Mouse (Mus musculus) gastrocnemius, adult 8-10 months (tissue): ENCODE data around the gene Sik2. TPM values are rescaled to one million over a fixed set of nuclear protein-coding genes. Genes with fewer than 3 reads are reported as not detected.

Source experiments
- DNase-seq, 2 experiments: peaks; one replicate each; pipeline ENCODE4 v3.0.0; 2022; ENCODE audit warnings: low spot score in 2 of 2
- total RNA-seq, 4 experiments: library from RNA; stranded (reverse); gene quantifications; 2 replicates each; pipeline ENCODE4 v1.2.4; 2022

The Sik2 gene
- total RNA-seq, 4 experiments from 2014 or later = 23.9 to 29.8 (median 27.2) TPM

DNA sequence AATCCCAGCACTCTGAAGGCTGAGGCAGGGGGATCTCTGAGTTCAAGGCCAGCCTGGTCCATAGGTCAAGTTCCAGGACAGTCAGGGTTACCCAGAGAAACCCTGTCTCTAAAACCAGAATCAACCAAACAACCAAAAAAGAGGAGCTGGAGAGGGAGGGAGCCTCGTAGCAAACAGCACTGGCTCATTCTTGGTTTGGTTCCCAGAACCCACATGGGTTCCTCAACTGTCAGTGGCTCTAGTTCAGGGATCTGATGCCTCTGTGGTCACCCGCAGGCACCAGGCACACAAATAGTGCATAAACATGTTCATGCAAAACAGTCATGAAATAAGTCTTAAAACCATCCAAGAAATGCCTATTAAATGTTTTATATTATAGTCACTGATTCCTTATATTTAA is 140.7 kb downstream of the Sik2 start:
- DNase-seq = no peak

DNA sequence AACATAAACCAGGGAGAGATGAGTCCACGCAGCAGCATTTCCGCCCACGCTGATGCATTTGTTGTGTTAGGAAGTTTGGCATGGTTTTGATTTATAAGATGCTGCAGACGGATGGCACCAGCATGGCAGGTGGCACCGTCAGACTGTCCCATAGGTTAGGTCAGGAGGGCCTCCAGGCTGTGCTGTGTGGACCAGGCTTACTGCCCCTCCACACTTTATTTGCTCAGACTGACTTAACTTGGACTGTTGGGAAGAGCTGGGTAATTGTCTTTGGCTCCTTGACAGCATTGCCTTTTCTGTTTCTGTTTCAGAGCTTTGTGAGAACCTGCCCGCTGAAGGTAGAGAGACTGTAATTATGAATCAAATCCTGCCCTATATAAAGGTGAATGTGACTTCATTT is 141.9 kb downstream of the Sik2 start:
- no peak for DNase-seq

DNA sequence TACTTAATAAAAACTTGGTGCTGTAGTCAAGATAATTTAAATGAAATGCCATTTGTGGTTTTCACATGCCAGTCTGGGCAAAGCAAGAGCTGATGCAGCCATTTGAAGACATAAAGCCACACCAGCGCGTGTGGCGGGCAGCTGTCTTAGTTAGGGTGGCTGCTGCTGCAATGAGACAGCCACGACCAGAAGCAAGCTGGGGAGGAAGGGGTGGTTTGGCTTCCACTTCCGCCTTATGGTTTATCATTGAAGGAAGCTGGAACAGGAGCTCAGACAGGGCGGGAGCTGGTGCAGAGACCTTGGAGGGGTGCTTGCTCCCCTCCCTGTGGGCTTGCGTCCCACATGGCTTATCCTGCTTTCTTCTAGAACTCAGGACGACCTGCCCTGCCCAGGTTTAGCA is 143.1 kb downstream of the Sik2 start:
- DNase-seq = no peak

DNA sequence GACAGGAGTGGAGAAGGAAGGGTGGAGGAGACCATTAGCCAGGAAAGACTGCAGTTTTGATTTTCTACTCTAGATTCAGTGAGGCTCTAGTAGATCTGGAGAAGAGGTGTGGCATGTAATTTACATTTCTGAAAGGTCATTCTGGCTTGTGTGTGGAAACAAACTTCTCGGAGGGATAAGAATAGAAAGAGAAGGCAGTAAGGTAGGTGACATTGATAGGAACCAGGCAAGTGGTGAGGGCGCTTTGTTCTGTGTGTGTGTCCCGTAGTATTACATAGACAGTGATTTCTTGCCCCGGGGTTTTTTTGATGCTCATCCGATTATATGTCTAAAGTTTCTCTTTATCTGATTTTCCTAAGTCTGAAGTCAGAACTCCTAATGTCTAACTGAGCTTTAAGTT is 144.0 kb downstream of the Sik2 start:
- no peak for DNase-seq

DNA sequence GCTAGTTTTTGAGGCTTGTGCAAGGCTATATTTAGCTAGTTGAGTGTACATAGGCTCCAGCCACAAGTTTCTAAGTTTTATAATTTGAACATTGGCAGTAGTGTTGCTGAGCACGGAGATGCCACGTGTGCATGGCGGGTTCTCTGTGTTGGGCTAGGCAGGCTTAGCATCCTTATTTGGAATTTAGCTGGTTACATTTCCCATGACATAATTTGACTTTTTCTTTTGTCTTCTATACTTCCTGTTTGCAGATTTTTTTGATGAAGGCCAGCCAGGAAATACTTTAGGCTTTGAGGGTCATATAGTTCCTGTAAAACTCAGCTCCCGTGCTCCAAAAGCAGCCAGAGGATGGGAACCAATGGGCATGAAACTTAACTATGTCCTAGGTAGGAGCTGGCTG is 145.0 kb downstream of the Sik2 start:
- no peak for DNase-seq

DNA sequence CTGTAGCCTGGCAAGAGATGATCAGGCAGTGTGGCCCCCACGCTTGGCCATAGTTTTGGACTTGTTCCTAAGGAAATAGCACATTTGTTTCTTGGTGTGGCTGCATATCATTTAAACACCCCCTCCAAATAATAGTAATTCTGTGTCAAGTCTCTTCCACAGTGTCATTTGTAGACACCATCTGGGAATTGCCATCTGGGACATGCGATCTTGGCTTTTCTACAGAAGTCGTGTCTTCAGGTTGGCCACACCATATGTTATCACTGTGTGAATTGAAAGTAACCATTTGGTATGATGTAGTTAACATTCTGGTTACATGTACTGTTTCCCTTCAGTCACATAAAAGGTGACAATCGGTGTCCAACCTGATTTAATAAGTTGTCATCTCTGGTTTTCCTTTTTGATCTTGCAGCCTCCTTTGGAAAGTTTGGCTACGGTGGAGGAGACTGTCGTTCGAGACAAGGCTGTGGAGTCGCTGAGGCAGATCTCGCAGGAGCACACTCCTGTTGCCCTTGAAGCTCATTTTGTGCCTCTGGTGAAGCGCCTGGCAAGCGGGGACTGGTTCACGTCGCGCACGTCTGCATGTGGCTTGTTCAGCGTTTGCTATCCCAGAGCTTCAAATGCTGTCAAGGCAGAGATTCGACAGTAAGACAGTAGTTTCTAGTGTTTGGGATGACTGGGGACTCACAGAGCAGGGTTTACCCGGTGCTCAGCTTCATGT is 147.6 kb downstream of the Sik2 start:
- no peak for DNase-seq

DNA sequence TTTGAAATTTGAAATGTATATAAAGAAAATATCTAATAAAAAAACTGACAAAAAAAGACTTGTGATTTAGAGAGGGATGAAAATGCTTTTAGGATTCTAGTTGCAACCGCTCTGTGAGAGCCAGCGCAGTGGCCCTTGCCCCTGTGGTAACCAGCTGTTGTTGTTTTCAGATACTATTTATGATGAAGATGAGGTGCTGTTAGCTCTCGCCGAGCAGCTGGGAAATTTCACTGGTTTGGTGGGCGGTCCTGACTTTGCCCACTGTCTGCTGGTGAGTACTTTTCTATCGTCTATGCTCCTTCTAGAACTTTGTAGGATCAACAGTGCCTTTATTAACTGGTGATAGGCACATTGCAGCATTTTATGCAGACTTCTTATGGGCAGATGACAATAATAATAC is 150.2 kb downstream of the Sik2 start:
- no peak for DNase-seq

DNA sequence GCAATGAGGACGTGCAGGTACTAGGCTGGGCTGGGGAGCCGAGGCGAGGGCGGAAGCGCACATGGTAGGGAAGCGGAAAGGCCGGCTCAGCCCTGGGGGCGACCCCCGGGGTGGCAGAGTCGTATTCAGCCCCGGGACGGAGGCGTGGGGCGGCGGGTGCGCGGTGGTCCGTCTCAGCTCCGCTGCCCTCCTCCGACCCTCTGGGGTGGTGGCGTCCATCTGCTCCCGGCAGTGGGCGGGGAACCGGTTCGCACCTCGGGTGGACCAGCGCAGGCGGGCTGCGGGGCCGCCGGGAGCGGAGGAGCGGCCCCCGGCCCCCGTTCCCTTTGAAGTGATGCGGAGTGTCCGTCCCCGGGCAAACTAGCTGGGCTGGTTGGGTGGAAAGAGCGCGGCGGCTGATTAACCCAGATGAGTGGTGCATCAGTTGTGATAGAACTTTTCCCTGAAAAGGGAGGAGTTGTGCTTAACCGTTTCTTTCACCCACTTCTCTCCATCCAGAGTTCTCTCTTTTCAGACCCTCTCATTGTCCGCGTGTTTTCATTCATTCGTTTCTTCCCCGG is 151.7 kb downstream of the Sik2 start:
- no peak for DNase-seq

DNA sequence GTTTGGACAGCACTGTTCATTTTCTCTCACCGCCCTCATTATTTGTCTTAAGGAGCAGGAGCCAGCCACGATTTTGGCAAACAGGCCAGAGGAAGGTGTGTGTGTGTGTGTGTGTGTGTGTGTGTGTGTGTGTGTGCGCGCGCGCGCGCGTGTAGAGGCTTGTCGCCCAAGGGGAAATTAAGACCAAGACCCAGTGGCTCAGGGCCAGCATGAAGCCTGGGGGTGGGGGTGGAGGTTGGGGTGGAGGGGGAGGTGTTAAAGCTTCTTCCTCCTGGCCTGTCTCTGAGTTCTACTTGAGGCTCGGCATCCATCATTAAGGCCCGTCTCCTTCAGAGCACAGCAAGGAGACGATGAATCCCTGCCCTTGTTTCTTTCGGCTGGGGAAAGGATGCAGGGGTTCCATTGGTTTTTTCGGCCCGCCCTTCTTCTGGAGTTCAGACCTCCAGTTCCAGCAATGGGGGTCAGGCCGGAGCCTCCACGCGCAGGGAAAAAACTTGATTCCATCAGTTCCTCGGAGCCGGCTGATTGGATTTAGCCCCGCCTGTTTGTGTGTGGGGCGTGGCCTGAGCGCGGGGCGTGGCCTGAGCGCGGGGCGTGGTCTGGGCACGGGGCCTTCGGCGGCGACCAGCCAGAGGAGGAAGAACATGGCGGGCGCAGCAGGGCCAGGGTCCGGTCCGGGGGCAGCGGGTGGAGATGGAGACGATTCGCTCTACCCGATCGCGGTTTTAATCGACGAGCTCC is 152.4 kb downstream of the Sik2 start:
- peak; percentile 88 to 89 for DNase-seq

DNA sequence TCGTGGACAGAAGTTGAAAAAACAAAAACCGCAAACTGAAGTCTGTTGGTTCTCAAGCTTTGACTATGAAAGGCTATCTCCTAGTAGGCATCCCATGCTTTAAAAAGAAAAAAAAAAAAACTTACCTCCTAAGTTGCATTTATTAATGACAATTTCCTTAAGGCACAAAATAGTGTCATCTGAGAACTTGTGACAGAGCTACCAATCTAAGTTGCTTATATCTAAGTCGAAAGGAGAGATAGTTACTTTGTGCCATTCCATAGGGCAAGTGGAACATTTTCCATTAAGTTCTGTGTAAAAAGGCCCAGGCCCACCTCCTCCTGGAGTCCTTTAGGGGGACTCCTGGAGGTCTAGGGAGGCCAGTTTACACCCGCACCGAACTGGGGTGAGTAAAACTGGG is 153.1 kb downstream of the Sik2 start:
- no peak for DNase-seq

DNA sequence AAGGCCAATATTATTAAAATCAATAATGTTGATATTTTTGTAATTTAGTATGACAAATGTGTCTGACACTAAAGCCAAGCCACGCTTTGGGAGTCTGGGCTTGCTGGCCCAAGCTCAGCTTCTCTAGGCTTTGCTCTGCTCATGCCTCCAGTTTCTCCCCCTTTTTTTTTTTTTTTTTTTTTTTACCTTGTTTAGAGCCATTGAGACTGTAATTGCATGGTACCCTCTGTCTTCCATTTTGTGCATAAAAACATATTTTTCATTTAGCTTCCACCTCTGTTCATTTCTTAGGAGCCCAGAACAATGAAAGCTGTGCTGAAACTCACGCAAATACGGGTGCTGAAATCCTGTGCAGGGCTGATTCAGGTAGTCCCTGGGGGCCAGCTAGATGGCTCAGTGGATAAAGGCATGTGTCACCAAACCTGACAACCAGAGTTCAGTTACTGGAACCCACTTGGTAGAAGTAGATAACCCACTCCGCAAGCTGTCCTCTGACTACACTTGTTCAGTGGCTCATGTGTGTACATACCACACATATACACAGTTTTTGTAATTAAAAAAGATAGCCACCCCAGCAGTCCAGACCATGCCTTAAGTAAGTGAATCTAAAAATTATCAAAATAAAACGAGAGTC is 153.6 kb downstream of the Sik2 start:
- no peak for DNase-seq

DNA sequence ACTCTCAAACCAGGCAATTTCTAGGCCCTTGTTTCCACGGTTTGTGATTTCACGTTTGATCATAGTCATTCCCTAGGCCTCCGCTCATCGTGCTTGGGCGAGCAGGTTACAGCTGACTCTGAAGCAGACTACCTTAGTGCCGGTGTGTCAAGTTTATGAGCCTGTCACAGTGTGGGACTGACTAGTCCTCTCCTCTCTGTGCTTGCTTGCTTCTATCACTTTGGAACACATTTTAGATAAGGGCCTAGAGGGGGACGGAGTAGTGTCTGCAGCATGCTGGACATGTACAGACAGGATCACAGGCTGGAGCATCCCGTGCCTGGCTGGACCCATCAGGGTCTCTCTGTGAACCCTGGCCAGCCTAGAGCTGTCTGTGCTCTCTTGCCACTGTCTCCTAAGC is 154.5 kb downstream of the Sik2 start:
- DNase-seq = no peak

DNA sequence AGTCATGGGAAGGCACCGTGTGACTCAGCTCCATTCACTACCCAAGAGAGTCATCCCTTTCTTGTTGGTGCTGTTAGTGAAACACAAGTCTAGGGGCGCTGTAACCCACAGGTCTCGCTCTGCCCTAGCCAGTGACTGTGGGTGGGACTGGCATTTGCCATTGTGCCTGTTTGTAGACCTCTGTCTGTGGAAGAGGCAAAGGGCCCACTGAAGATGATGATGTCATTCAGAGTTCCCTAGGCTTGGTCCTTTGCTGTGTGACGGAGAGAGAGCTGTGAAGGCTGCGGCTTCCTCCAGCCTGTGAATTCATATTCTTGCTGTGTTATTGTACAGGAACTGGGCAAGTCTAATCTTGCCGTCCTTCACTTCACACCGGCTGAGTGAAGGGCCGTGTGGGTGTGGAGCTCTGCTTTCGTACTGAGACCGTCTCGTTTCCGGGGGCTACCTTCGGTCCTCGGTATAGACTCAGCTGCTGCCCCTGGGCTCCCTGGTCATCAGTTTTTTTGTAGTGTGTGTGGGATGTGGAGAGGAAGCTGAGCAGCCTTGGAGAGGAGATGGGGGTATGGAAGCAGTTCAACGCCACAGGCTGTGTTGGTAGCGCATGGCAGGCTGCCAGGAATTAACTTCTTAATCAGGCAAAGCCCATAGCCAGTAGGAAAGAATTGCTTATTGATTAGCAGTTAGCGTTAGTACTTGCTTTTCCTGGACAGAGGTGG is 156.1 kb downstream of the Sik2 start:
- no peak for DNase-seq

DNA sequence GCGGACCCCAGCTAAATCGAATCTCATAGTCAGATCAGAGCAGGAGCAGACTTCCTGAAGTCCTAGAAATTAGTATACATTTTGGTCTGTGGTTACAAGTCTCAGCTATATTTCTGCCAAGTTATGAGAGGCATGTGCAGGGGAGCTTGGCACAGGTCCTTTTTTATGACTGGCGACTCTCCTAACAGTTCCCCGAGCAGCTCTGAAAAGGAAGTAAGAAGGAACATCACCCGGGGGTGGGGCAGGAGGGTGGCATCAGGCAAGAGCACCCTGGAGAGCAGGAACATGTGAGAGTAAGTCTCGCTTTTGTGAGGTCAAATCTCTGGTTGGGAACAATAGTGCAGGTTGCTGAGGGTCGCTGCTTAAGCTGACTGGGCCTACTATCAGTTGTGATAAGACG is 158.2 kb downstream of the Sik2 start:
- no peak for DNase-seq

DNA sequence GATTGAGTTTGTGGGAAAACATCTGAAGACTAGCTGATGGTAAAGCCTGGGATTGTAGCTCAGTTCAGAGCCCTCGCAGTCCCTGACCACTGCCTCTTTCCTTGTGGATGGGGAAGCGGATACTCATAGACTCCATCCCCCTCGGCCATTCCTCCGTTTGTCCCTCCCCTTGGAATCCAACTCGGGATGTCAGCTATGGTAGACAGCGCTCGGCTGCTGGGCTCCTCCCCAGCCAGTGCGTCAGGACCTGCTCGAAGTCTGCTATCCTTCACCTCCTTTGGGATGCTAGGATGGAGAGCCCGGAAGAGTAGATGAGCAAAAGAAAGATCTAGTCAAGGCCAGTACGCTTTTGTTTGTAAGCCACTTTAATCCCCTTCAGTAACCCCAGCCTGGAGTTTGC is 158.6 kb downstream of the Sik2 start:
- no peak for DNase-seq

DNA sequence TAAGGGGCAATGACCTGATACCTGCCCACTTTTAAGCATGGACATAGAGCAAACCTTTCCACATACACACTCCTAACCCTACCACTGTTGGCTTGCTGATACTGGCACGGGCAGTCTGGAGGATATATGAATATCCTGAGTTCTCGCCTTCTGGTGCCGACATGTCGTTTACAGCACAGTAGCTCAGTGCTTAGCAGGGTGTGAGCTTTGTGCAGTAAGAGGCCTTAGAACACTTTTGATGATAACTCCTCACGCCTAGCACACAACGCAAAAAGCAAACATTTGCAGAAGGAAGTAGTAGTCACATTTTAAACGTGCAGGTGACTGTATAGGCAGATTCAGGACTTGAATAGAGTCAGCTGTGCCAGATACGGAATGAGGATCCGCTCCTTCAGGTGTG is 159.1 kb downstream of the Sik2 start:
- no peak for DNase-seq

DNA sequence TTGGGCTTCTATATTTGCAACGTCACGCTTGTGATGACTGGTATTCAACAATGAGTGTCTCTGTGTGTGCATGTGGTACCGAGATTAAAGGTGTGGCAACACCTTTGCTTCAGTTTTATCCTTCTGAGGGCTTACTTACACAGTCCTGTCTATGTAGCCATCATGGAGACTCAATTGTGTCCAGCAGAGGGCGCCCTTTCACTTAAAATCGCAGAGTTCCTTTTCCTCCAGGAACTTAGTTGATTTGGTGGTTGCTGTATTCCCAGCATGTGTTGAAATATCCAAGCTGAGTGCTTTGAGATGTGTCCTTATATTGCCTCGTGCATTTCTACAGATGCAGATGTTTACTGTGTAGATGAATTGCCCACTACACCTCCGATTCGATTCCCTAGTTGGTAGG is 159.6 kb downstream of the Sik2 start:
- DNase-seq = peak; percentile 81 to 85

DNA sequence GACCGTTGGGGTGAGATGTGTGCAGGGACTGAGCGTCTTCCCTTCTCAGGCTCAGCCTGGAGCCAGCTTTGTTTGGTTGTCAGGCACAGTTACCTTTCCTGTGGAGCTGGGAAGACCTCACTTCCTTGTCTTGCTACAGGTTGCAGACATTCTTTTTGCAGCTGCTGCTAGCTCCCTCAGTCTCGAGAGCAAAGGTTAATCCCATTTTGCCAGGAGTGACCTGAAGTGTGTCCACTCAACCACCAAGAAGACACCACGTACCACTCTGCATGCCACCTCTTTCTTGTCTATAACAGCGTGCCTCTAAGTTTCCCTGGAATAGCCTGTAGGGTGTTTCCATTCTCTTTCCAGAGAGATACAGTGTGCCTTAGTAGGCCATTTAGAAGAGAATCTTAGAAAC is 160.1 kb downstream of the Sik2 start:
- no peak for DNase-seq

DNA sequence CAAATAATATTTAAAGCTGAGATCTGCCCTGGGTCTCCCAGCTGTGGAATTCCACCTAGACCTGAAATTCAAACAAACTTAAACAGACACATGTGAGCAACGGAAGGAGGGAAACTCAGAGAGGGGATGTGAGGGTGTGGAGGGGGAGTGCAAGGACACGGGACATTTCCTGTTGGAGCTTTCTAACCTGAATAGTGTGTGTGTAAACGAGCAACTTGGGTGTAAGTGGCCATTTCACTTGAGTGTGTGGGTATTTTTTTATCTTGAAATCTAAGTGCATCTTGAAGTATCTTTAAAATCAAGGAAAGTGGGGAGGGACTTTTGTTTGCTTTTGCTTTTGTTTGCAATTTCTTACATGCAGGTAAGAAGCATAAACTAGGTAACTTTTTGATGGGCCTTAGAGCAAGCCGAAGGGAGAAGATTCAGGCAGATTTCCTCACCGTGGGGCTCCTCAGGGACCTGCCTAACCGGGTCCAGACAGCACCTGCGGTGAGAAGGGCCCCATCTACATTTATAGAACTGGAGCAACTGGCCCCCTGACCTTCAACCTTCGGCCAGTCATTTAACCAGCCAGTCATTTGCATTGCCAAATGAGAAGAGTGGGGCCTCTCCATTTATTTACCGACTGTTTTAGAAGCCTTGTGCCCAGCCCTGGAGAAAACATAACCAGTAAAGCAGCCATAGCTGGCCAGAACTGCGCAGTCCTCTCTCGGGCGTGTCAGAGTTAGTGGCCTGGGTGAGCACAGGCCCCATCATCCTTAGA is 161.1 kb downstream of the Sik2 start:
- no peak for DNase-seq

DNA sequence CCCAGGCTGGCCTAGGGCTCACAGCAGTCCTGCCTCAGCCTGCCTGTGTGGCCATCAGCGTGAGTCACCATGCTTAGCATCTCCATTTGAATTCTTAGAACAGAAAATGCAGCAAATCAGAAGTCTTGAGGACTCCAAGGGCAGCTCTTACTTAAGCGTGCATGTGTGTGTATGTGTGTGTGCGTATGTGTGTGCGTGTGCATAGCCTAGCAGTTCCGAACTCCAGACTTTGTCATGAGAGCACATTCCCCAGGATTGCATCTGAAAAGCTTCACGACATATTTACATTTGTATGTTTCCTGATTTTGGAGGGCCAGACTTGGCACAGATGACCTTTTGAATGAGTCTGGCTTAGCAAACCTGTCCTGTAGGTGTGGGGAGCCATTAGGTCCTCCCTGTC is 161.7 kb downstream of the Sik2 start:
- DNase-seq = no peak

DNA sequence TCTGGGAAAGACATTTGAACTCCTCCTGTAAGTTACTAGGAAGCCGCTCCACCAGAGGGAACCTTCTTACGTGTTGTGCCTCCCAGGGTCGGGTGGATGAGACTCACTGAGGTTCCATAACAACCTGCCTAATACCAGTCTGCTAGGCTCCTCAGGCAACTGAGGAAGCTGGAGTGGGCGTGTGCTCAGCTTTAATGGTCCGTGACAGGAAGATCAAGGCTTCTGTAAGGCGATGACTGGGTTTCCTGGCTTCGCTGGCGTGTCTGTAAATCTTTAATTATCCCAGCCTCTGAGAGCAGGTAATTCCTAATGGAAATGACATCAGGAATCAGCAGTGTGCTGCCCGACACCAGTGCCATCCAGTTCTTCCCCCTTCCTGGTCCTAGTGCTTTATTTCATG is 163.3 kb downstream of the Sik2 start:
- no peak for DNase-seq
